Mouse (Mus musculus): ENCODE data around the gene Gm6309. TPM values are rescaled to one million over a fixed set of nuclear protein-coding genes. Genes with fewer than 3 reads are reported as not detected.
"Not testable (repeated sequence)": the region's sequence is repeated elsewhere in the genome, so short reads cannot be mapped to it uniquely, and the experiment has no call there.

Gm6309 gene
- polyA plus RNA-seq, 1 experiment from 2014 or later: not detected

DNA sequence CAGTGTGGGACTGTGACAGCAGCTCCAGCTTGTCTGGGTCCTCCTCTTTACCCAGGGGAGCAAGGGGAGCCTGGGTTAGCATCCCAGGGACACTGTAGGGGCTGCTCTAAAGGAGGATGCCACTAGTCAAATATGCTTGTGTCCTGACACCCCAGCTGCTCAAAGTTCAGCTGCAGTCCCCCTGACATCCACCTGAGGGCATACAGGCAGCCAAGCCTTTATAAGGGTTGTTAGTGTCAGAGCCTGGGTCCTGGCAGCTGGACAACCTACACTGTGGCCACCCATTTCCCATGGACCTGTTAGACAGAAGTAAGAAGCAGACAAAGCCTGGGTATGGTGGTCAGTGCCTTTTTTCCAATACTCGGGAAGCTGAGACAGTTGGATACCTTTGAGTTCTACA, 17.6 kb upstream of the Gm6309 start:
- Histone ChIP-seq H3K36me3 (ENCODE audit: insufficient read depth, low read length) (no peaks in the 10 kb centered on the region), H3K27ac (ENCODE audit: low read length) (no peak overlapping the region), H3K4me2 (replicated peaks; ENCODE audit: low read depth, low read length) (no peak overlapping the region), H3K9me3 (ENCODE audit: low read length) (no peaks in the 10 kb centered on the region), H3K27me3 (ENCODE audit: insufficient read depth, low read length) (no peaks in the 10 kb centered on the region), H3K9ac (replicated peaks; ENCODE audit: low read length) (no peak overlapping the region), H3K4me3 (ENCODE audit: low read length) (no peak overlapping the region), H3K4me1 (ENCODE audit: insufficient read depth, low read length) (no peaks in the 10 kb centered on the region)
- no peak; the same call in 1 of the 2 replicates for ATAC-seq (ENCODE audit: low FRiP score, low TSS enrichment)
- 91% methylated on average over 1 of the region's 1 CpGs for WGBS

DNA sequence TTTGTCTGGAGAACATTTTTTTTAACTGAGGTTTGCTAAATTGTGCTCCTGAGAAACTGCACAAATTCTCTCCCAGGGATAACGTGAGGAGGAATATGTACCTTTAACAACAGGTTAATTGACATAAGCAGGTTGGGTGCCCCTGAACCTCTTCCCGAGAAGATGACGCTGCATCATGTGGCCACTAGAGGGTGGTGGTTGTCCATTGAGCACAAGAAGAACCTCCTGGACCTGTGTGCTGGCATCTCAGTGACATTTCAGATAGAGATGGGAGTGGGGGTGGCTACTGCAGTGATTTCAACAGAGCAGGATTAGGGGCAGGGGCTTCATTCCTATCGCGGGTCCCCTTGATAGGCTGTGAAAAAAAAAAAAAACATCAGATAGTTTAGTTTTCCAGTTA, 16.9 kb upstream of the Gm6309 start:
- H3K4me2 ChIP-seq (replicated peaks; ENCODE audit: low read depth, low read length); ATAC-seq (ENCODE audit: low FRiP score, low TSS enrichment); H3K27ac ChIP-seq (ENCODE audit: low read length); H3K4me1 ChIP-seq (ENCODE audit: insufficient read depth, low read length); H3K9ac ChIP-seq (replicated peaks; ENCODE audit: low read length); H3K9me3 ChIP-seq (ENCODE audit: low read length); H3K27me3 ChIP-seq (ENCODE audit: insufficient read depth, low read length); H3K36me3 ChIP-seq (ENCODE audit: insufficient read depth, low read length); H3K4me3 ChIP-seq (ENCODE audit: low read length): not testable (repeated sequence)
- 14% methylated on average over 5 of the region's 5 CpGs for WGBS

DNA sequence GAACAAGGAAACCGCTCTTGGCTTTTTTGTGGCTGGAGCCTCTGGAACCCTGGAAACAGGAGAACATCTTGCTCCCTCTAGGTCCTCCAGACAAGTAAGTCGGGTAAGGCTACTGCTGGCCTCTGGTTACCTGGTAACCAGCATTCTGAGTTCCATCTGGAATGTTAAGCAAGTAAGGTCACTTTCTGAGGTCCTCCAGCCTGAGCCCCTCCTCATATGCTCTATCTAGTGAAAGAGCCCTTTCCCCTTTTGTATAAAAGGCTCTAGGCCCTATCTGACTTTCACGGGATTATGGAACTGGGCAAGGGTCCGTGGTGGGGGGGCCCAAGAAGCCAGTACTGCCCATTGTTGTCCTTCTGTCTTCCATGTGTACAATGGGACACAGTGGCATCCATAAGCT, 14.7 kb upstream of the Gm6309 start, which contains the start of gene 1700001J03Rik:
Gene 1700001J03Rik, minus strand, starts transcription at position 101 of the 400 bp plus-strand sequence.
- H3K27me3 ChIP-seq (ENCODE audit: insufficient read depth, low read length); H3K4me3 ChIP-seq (ENCODE audit: low read length); H3K9ac ChIP-seq (replicated peaks; ENCODE audit: low read length); H3K4me2 ChIP-seq (replicated peaks; ENCODE audit: low read depth, low read length); H3K9me3 ChIP-seq (ENCODE audit: low read length); H3K4me1 ChIP-seq (ENCODE audit: insufficient read depth, low read length); H3K27ac ChIP-seq (ENCODE audit: low read length); ATAC-seq (ENCODE audit: low FRiP score, low TSS enrichment); H3K36me3 ChIP-seq (ENCODE audit: insufficient read depth, low read length): not testable (repeated sequence)
- 76% methylated on average over 4 of the region's 4 CpGs for WGBS

DNA sequence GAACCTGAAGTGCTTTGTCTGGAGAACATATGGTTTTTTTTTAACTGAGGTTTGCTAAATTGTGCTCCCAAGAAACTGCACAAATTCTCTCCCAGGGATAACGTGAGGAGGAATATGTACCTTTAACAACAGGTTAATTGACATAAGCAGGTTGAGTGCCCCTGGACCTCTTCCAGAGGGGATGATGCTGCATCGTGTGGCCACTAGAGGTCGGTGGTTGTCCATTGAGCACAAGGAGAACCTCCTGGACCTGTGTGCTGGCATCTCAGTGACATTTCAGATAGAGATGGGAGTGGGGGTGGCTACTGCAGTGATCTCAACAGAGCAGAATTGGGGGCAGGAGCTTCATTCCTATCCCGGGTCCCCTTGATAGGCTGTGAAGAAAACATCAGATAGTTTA, 2.2 kb upstream of the Gm6309 start:
- not testable (repeated sequence) for H3K4me1 ChIP-seq (ENCODE audit: insufficient read depth, low read length); H3K4me3 ChIP-seq (ENCODE audit: low read length); H3K9ac ChIP-seq (replicated peaks; ENCODE audit: low read length); H3K9me3 ChIP-seq (ENCODE audit: low read length); H3K27me3 ChIP-seq (ENCODE audit: insufficient read depth, low read length); H3K27ac ChIP-seq (ENCODE audit: low read length); ATAC-seq (ENCODE audit: low FRiP score, low TSS enrichment); H3K36me3 ChIP-seq (ENCODE audit: insufficient read depth, low read length); H3K4me2 ChIP-seq (replicated peaks; ENCODE audit: low read depth, low read length)
- 59% methylated on average over 4 of the region's 4 CpGs for WGBS

DNA sequence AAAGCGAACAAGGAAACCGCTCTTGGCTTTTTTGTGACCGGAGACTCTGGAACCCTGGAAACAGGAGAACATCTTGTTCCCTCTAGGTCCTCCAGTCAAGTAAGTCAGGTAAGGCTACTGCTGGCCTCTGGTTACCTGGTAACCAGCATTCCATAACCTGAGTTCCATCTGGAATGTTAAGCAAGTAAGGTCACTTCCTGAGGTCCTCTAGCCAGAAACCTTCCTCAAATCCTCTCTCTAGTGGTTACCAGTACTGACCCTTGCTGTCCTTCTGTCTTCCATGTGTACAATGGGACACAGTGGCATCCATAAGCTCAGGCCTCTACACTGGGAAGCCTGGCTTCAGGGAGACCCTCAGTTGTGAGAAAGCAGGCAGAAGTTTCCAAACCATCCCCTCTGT, 10.1 kb downstream of the Gm6309 start, which contains the start of gene Gm5565:
Gene Gm5565, minus strand, starts transcription at position 101 of the 400 bp plus-strand sequence.
- not testable (repeated sequence) for H3K4me1 ChIP-seq (ENCODE audit: insufficient read depth, low read length); H3K4me2 ChIP-seq (replicated peaks; ENCODE audit: low read depth, low read length); H3K4me3 ChIP-seq (ENCODE audit: low read length); H3K9ac ChIP-seq (replicated peaks; ENCODE audit: low read length); H3K9me3 ChIP-seq (ENCODE audit: low read length); H3K27me3 ChIP-seq (ENCODE audit: insufficient read depth, low read length); H3K27ac ChIP-seq (ENCODE audit: low read length); ATAC-seq (ENCODE audit: low FRiP score, low TSS enrichment); H3K36me3 ChIP-seq (ENCODE audit: insufficient read depth, low read length)
- WGBS: 92% methylated on average over 3 of the region's 3 CpGs

DNA sequence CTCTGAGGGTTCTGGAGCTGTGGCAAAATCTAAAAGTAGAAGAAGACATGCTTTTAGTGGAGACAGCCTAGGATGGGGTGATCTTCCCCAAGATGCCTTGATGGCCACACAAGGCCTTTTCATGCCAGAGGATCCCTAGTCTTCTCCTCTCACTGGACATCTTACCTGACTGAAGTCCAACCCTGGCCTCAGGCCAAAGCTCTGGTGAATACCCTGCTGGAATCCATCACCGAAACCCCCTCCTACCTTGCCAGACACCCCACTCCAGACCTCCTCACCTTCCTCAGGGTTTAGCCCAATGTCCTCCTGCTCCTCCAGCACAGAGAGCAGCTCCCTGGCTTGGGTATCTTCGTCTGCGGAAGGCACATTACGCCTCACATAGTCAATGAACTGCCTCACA, 12.2 kb downstream of the Gm6309 start:
- WGBS: 92% methylated on average over 4 of the region's 4 CpGs
- not testable (repeated sequence) for ATAC-seq (ENCODE audit: low FRiP score, low TSS enrichment); H3K36me3 ChIP-seq (ENCODE audit: insufficient read depth, low read length); H3K9me3 ChIP-seq (ENCODE audit: low read length); H3K27me3 ChIP-seq (ENCODE audit: insufficient read depth, low read length); H3K4me2 ChIP-seq (replicated peaks; ENCODE audit: low read depth, low read length); H3K4me3 ChIP-seq (ENCODE audit: low read length); H3K27ac ChIP-seq (ENCODE audit: low read length); H3K9ac ChIP-seq (replicated peaks; ENCODE audit: low read length); H3K4me1 ChIP-seq (ENCODE audit: insufficient read depth, low read length)

DNA sequence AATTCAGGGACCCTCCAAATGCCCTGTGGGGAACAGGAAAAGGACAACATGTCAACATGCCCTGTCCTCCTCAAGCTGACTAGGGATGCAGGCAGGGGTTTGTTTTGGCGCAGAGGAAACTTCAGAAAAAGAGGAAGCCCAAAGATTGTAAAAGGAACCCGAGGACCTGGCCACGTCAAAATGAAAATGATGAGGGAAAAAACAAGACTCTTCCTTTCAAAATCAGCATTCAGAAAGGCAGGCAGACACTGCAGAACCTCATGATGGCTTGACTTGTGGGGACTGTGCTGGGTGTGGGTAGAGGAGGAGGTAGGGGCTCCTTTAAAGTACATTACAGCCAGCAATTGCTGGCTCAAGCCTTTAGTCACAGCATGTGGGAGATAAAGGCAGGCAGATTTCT, 20.1 kb downstream of the Gm6309 start:
- Histone ChIP-seq H3K27ac (ENCODE audit: low read length) (no peak overlapping the region), H3K4me2 (replicated peaks; ENCODE audit: low read depth, low read length) (no peak overlapping the region), H3K4me1 (ENCODE audit: insufficient read depth, low read length) (no peaks in the 10 kb centered on the region), H3K4me3 (ENCODE audit: low read length) (no peak overlapping the region), H3K27me3 (ENCODE audit: insufficient read depth, low read length) (no peaks in the 10 kb centered on the region), H3K9ac (replicated peaks; ENCODE audit: low read length) (no peak overlapping the region), H3K9me3 (ENCODE audit: low read length) (peaks cover 2% of the 10 kb centered on the region; the same call in 1 of the 2 replicates), H3K36me3 (ENCODE audit: insufficient read depth, low read length) (no peaks in the 10 kb centered on the region)
- WGBS: 69% methylated on average over 3 of the region's 3 CpGs
- no peak for ATAC-seq (ENCODE audit: low FRiP score, low TSS enrichment)

DNA sequence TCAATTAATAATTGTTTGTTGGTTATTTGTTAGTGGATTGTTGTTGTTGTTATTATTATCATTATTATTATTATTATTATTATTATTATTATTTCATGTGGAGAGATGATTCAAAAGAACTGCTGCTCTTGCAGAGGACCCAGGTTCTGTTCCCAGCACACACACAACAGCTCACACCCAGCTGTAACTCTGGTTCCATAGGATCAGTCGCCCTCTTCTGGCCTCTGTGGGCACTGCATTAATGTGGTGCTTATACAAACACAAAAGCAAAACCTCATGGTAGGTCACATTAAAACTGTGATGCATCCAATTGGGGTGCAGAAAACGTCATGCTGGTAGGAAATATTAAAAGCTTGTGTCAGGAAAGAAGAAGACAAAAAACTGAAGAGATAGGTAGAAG, 22.6 kb downstream of the Gm6309 start:
- WGBS: 53% methylated on average over 2 of the region's 2 CpGs
- no peak for ATAC-seq (ENCODE audit: low FRiP score, low TSS enrichment)

More for the DNA sequence above, 22.6 kb downstream of the Gm6309 start:
- Histone ChIP-seq H3K9ac (replicated peaks; ENCODE audit: low read length) (no peak overlapping the region), H3K4me3 (ENCODE audit: low read length) (no peak overlapping the region), H3K36me3 (ENCODE audit: insufficient read depth, low read length) (no peaks in the 10 kb centered on the region), H3K27ac (ENCODE audit: low read length) (no peak overlapping the region), H3K27me3 (ENCODE audit: insufficient read depth, low read length) (no peaks in the 10 kb centered on the region), H3K4me2 (replicated peaks; ENCODE audit: low read depth, low read length) (no peak overlapping the region), H3K9me3 (ENCODE audit: low read length) (peaks cover 2% of the 10 kb centered on the region; the same call in 1 of the 2 replicates), H3K4me1 (ENCODE audit: insufficient read depth, low read length) (no peaks in the 10 kb centered on the region)

Other genes starting within 250 kb of the Gm6309 start
- gene Cyp3a25, start 161.1 kb downstream of the Gm6309 start, polyA plus RNA-seq (2015; fragmentation: Nextera tagmentation; extraction: Ambion mirVana): not detected in 2 replicates
- gene Cyp3a59, start 91.5 kb downstream of the Gm6309 start, polyA plus RNA-seq (2015; fragmentation: Nextera tagmentation; extraction: Ambion mirVana): not detected in 2 replicates
- gene Gm5565, start 10.2 kb downstream of the Gm6309 start, polyA plus RNA-seq (2015; fragmentation: Nextera tagmentation; extraction: Ambion mirVana): not detected in 2 replicates
- 0.21 and 0.28 TPM in 2 replicates for gene 1700001J03Rik, start 14.6 kb upstream of the Gm6309 start, polyA plus RNA-seq (2015; fragmentation: Nextera tagmentation; extraction: Ambion mirVana)
- gene Rnf6, start 50.8 kb upstream of the Gm6309 start, polyA plus RNA-seq (2015; fragmentation: Nextera tagmentation; extraction: Ambion mirVana): 71.2 and 71.9 TPM in 2 replicates
- gene Cdk8, start 60.5 kb upstream of the Gm6309 start, polyA plus RNA-seq (2015; fragmentation: Nextera tagmentation; extraction: Ambion mirVana): 11.4 and 12.4 TPM in 2 replicates
- 3.0 and 3.5 TPM in 2 replicates for gene Wasf3, start 214.3 kb upstream of the Gm6309 start, polyA plus RNA-seq (2015; fragmentation: Nextera tagmentation; extraction: Ambion mirVana)